Mouse (Mus musculus): ENCODE results near the gene Man1a2.

GRCm38 (mm10) chr3:100522671-100523070 is 162.6 kb downstream of the Man1a2 start:
- TF ChIP-seq POLR2A (IDR thresholded peaks at IDR 0.05; ENCODE audit: borderline replicate concordance, extremely low read depth, low read depth, low read length) (no peak), CTCF (IDR thresholded peaks at IDR 0.05; ENCODE audit: insufficient read depth, low read length) (no peak)
